Mouse (Mus musculus): ENCODE measurements around the gene Mzf1. TPM values are rescaled to one million over a fixed set of nuclear protein-coding genes. Genes with fewer than 3 reads are reported as not detected.

The Mzf1 gene
- polyA plus RNA-seq (2014; fragmentation: Illumina TruSeq; extraction: RNeasy Lipid Tissue Mini Kit (QIAGEN cat#74804); ENCODE audit: low read depth, low replicate concordance) = 0.11 TPM

GRCm38 (mm10) chr7:13054287-13055010 lies at the start of gene Mzf1:
TSS of gene Mzf1 (minus strand) at chr7:13054764.

GRCm38 (mm10) chr7:13095073-13095472 lies 40.5 kb upstream of the Mzf1 start, which contains the start of gene Vmn1r85:
TSS of gene Vmn1r85 (minus strand) at chr7:13095173.

GRCm38 (mm10) chr7:13037901-13038555 lies 16.5 kb downstream of the Mzf1 start, which contains the start of gene Ube2m:
TSS of gene Ube2m (minus strand) at chr7:13038275.

GRCm38 (mm10) chr7:13034148-13034977 lies 20.2 kb downstream of the Mzf1 start, which contains the start of gene Chmp2a:
TSS of gene Chmp2a (minus strand) at chr7:13034807.

GRCm38 (mm10) chr7:13010005-13010908 lies 44.3 kb downstream of the Mzf1 start, which contains the start of gene Zbtb45:
TSS of gene Zbtb45 (minus strand) at chr7:13010034.

GRCm38 (mm10) chr7:12998851-12999250 lies 55.7 kb downstream of the Mzf1 start, which contains the start of gene Trim28:
TSS of gene Trim28 (plus strand) at chr7:12999114.

GRCm38 (mm10) chr7:12998053-12998452 lies 56.5 kb downstream of the Mzf1 start, which contains the start of gene Slc27a5:
TSS of gene Slc27a5 (minus strand) at chr7:12998192.

Other genes with a start within 250 kb of the Mzf1 start
- gene Zfp329, start 235.9 kb downstream of the Mzf1 start, polyA plus RNA-seq (2014; fragmentation: Illumina TruSeq; extraction: RNeasy Lipid Tissue Mini Kit (QIAGEN cat#74804); ENCODE audit: low read depth, low replicate concordance) = 7.7 TPM
- gene Zfp110, start 220.0 kb downstream of the Mzf1 start, polyA plus RNA-seq (2014; fragmentation: Illumina TruSeq; extraction: RNeasy Lipid Tissue Mini Kit (QIAGEN cat#74804); ENCODE audit: low read depth, low replicate concordance) = 24.1 TPM
- gene Zfp128, start 173.6 kb downstream of the Mzf1 start, polyA plus RNA-seq (2014; fragmentation: Illumina TruSeq; extraction: RNeasy Lipid Tissue Mini Kit (QIAGEN cat#74804); ENCODE audit: low read depth, low replicate concordance) = 2.3 TPM
- gene Zscan22, start 156.9 kb downstream of the Mzf1 start, polyA plus RNA-seq (2014; fragmentation: Illumina TruSeq; extraction: RNeasy Lipid Tissue Mini Kit (QIAGEN cat#74804); ENCODE audit: low read depth, low replicate concordance) = 2.5 TPM
- gene Rps5, start 132.5 kb downstream of the Mzf1 start, polyA plus RNA-seq (2014; fragmentation: Illumina TruSeq; extraction: RNeasy Lipid Tissue Mini Kit (QIAGEN cat#74804); ENCODE audit: low read depth, low replicate concordance) = 23.2 TPM
- not detected for gene Rnf225, start 127.3 kb downstream of the Mzf1 start, polyA plus RNA-seq (2014; fragmentation: Illumina TruSeq; extraction: RNeasy Lipid Tissue Mini Kit (QIAGEN cat#74804); ENCODE audit: low read depth, low replicate concordance)
- 1.6 TPM for gene Zfp324, start 88.9 kb downstream of the Mzf1 start, polyA plus RNA-seq (2014; fragmentation: Illumina TruSeq; extraction: RNeasy Lipid Tissue Mini Kit (QIAGEN cat#74804); ENCODE audit: low read depth, low replicate concordance)
- gene Zfp446, start 76.9 kb downstream of the Mzf1 start, polyA plus RNA-seq (2014; fragmentation: Illumina TruSeq; extraction: RNeasy Lipid Tissue Mini Kit (QIAGEN cat#74804); ENCODE audit: low read depth, low replicate concordance) = 1.9 TPM
- 181 TPM for gene Slc27a5, start 56.6 kb downstream of the Mzf1 start, polyA plus RNA-seq (2014; fragmentation: Illumina TruSeq; extraction: RNeasy Lipid Tissue Mini Kit (QIAGEN cat#74804); ENCODE audit: low read depth, low replicate concordance)
- gene Trim28, start 55.6 kb downstream of the Mzf1 start, polyA plus RNA-seq (2014; fragmentation: Illumina TruSeq; extraction: RNeasy Lipid Tissue Mini Kit (QIAGEN cat#74804); ENCODE audit: low read depth, low replicate concordance) = 18.0 TPM
- 0.24 TPM for gene Zbtb45, start 44.7 kb downstream of the Mzf1 start, polyA plus RNA-seq (2014; fragmentation: Illumina TruSeq; extraction: RNeasy Lipid Tissue Mini Kit (QIAGEN cat#74804); ENCODE audit: low read depth, low replicate concordance)
- 78.1 TPM for gene Chmp2a, start 20.0 kb downstream of the Mzf1 start, polyA plus RNA-seq (2014; fragmentation: Illumina TruSeq; extraction: RNeasy Lipid Tissue Mini Kit (QIAGEN cat#74804); ENCODE audit: low read depth, low replicate concordance)
- gene Ube2m, start 16.5 kb downstream of the Mzf1 start, polyA plus RNA-seq (2014; fragmentation: Illumina TruSeq; extraction: RNeasy Lipid Tissue Mini Kit (QIAGEN cat#74804); ENCODE audit: low read depth, low replicate concordance) = 30.5 TPM
- not detected for gene Vmn1r85, start 40.4 kb upstream of the Mzf1 start, polyA plus RNA-seq (2014; fragmentation: Illumina TruSeq; extraction: RNeasy Lipid Tissue Mini Kit (QIAGEN cat#74804); ENCODE audit: low read depth, low replicate concordance)
- gene Vmn1r86, start 65.2 kb upstream of the Mzf1 start, polyA plus RNA-seq (2014; fragmentation: Illumina TruSeq; extraction: RNeasy Lipid Tissue Mini Kit (QIAGEN cat#74804); ENCODE audit: low read depth, low replicate concordance) = not detected
- not detected for gene Vmn1r87, start 85.4 kb upstream of the Mzf1 start, polyA plus RNA-seq (2014; fragmentation: Illumina TruSeq; extraction: RNeasy Lipid Tissue Mini Kit (QIAGEN cat#74804); ENCODE audit: low read depth, low replicate concordance)
- 0.05 TPM for gene Vmn1r88, start 104.8 kb upstream of the Mzf1 start, polyA plus RNA-seq (2014; fragmentation: Illumina TruSeq; extraction: RNeasy Lipid Tissue Mini Kit (QIAGEN cat#74804); ENCODE audit: low read depth, low replicate concordance)
- not detected for gene Vmn1r89, start 158.3 kb upstream of the Mzf1 start, polyA plus RNA-seq (2014; fragmentation: Illumina TruSeq; extraction: RNeasy Lipid Tissue Mini Kit (QIAGEN cat#74804); ENCODE audit: low read depth, low replicate concordance)
- 1.0 TPM for gene Lig1, start 222.5 kb upstream of the Mzf1 start, polyA plus RNA-seq (2014; fragmentation: Illumina TruSeq; extraction: RNeasy Lipid Tissue Mini Kit (QIAGEN cat#74804); ENCODE audit: low read depth, low replicate concordance)
- gene Zswim9, start 224.0 kb upstream of the Mzf1 start, polyA plus RNA-seq (2014; fragmentation: Illumina TruSeq; extraction: RNeasy Lipid Tissue Mini Kit (QIAGEN cat#74804); ENCODE audit: low read depth, low replicate concordance) = 2.5 TPM

Measured in liver, adult 10 weeks (tissue).